Mouse (Mus musculus): ENCODE data around the gene Nxnl2. TPM values are rescaled to one million over a fixed set of nuclear protein-coding genes. Genes with fewer than 3 reads are reported as not detected.
"Not testable (repeated sequence)": the region's sequence is repeated elsewhere in the genome, so short reads cannot be mapped to it uniquely, and the experiment has no call there.

Nxnl2 gene
- polyA plus RNA-seq, 1 experiment from 2014 or later = 0.72 TPM

DNA sequence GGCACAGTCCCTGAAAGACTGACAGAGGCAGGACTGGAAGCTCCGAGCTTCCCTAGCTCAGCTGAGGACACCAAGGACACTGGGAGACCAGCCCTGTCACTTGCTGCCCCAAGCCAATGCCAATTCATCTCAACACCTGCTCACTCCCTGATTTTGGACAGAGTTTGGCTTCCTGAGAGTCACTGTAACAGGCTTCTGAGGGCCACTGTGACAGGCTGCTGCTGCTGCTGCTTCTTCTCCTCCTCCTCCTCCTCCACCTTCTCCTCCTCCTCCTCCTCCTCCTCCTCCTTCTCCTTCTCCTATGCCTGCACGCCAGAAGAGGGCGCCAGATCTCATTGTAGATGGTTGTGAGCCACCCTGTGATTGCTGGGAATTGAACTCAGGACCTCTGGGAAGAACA lies 19.5 kb downstream of the Nxnl2 start:
- Histone ChIP-seq H3K4me1 (replicated peaks; ENCODE audit: control insufficient read depth, insufficient read depth, low read length) (no peaks in the 10 kb centered on the region), H3K9ac (ENCODE audit: low read length) (no peak overlapping the region), H3K4me2 (ENCODE audit: low read depth, low read length, severe bottlenecking) (no peak overlapping the region), H3K36me3 (ENCODE audit: control insufficient read depth, insufficient read depth, low read length) (no peaks in the 10 kb centered on the region), H3K9me3 (ENCODE audit: control insufficient read depth, low read length) (no peaks in the 10 kb centered on the region), H3K4me3 (ENCODE audit: low read depth, low read length) (no peak overlapping the region), H3K27me3 (ENCODE audit: control insufficient read depth, insufficient read depth, low read length) (no peaks in the 10 kb centered on the region), H3K27ac (ENCODE audit: low read depth, low read length) (no peak overlapping the region)
- ATAC-seq (replicated peaks; ENCODE audit: low FRiP score) (no peak), DNase-seq (ENCODE audit: low spot score) (no peak)
- 68% methylated on average over 2 of the region's 3 CpGs for WGBS

DNA sequence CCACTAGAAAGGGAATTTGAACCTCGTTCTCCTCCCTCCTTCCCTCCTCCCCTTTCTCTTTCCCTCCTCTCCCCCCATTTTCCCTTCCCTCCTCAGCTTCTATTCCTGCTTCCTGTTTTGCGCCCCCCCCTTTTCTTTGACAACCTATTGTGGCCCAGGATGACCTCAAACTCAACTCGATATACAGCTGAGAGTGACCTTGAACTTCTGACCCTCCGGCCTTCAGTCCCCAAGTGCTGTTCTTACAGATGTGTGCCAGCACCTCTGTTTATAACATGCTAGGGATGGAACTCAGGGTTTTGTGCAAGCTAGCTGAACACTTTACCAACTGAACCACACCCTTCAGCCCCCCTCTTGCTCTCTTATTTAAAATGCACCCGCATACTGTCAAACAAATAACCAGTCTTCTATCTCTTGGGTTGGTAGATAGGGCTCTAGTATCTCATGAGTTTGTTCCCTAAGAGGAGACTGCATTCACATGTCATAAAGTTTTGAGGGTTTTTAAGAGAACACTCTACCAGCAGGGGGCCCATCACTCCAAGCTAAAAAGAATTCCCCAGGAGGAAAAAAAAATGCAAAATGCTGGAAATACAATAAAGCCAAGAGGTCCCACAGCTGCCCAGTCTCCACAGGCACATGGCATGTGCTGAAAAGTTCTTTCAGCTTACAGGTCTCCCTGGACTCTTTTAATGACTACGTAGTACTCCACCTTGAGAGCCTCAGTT lies 20.8 kb downstream of the Nxnl2 start:
- H3K4me2 ChIP-seq (ENCODE audit: low read depth, low read length, severe bottlenecking) = no peak overlapping the region
- no peaks in the 10 kb centered on the region for H3K36me3 ChIP-seq (ENCODE audit: control insufficient read depth, insufficient read depth, low read length)
- H3K9me3 ChIP-seq (ENCODE audit: control insufficient read depth, low read length) = no peaks in the 10 kb centered on the region
- no peak overlapping the region for H3K9ac ChIP-seq (ENCODE audit: low read length)
- H3K27ac ChIP-seq (ENCODE audit: low read depth, low read length) = no peak overlapping the region
- no peak overlapping the region for H3K4me3 ChIP-seq (ENCODE audit: low read depth, low read length)
- H3K4me1 ChIP-seq (replicated peaks; ENCODE audit: control insufficient read depth, insufficient read depth, low read length) = no peaks in the 10 kb centered on the region
- no peaks in the 10 kb centered on the region for H3K27me3 ChIP-seq (ENCODE audit: control insufficient read depth, insufficient read depth, low read length)
- WGBS = 78% methylated on average over 6 of the region's 6 CpGs
- no peak for DNase-seq (ENCODE audit: low spot score)
- no peak for ATAC-seq (replicated peaks; ENCODE audit: low FRiP score)

DNA sequence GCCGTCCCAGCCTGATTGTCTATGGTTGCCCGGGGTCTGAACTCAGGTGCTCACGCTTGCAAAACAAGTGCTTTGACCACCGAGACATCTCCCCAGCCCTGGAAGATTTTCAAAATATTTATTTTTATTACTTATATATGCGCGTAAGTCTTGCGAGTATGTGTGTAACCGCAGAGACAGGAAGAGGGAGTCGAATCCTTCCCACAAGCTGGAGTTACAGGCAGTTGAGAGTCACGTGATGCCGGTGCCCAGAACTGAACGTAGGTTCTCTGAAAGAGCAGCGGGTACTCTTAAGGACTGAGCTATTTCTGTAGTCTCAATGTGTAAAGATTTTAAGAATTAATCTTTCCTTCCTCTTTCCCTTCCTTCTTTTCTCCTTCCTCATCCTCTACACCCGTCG lies 23.1 kb downstream of the Nxnl2 start:
- H3K36me3 ChIP-seq (ENCODE audit: control insufficient read depth, insufficient read depth, low read length) = no peaks in the 10 kb centered on the region
- no peak overlapping the region for H3K4me3 ChIP-seq (ENCODE audit: low read depth, low read length)
- no peak overlapping the region for H3K4me2 ChIP-seq (ENCODE audit: low read depth, low read length, severe bottlenecking)
- no peaks in the 10 kb centered on the region for H3K9me3 ChIP-seq (ENCODE audit: control insufficient read depth, low read length)
- H3K27me3 ChIP-seq (ENCODE audit: control insufficient read depth, insufficient read depth, low read length) = no peaks in the 10 kb centered on the region
- no peak for DNase-seq (ENCODE audit: low spot score)
- H3K27ac ChIP-seq (ENCODE audit: low read depth, low read length) = no peak overlapping the region
- no peak overlapping the region for H3K9ac ChIP-seq (ENCODE audit: low read length)
- ATAC-seq (replicated peaks; ENCODE audit: low FRiP score) = no peak
- no peaks in the 10 kb centered on the region for H3K4me1 ChIP-seq (replicated peaks; ENCODE audit: control insufficient read depth, insufficient read depth, low read length)
- whole genome bisulfite sequencing = 95% methylated on average over 15 of the region's 15 CpGs

DNA sequence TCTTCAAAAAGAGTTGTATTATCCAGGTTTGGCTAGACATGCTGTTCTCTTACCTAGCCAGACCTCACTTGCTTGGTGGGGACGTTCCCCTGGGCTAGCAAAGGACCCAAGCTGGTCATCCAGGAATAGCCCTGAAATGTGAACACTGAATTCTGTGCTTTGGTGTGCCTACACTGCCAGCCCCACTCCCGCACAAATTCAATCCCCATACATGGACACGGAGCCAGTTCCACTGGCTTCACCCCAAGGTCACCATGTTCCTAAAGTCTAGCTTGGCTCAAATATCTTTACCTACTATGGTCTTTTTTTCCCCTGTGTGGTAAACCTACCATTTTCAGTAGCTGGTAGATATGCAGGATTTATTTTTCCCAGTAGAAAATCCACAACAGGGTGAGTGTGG lies 26.9 kb downstream of the Nxnl2 start:
- no peak for ATAC-seq (replicated peaks; ENCODE audit: low FRiP score)

DNA sequence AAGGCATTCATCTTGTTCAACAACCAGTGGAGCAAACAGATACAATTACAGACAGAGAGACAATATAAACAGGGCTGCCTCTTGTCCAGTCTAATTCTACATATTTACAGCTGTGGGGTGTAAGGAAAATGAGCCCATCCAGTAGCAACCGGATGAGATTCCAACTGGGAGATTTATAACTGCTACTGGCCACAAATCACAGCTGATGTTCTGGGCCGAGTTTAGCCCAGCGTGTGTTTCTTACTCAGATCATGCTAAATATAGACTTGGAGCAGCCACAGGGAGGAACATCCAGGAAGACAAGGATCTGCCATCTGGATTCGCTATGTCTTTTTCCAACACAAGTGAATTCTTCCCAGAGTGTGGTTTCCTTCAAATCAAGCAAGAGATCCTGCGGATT lies 27.4 kb downstream of the Nxnl2 start:
- Histone ChIP-seq H3K36me3 (ENCODE audit: control insufficient read depth, insufficient read depth, low read length) (no peaks in the 10 kb centered on the region), H3K27me3 (ENCODE audit: control insufficient read depth, insufficient read depth, low read length) (no peaks in the 10 kb centered on the region), H3K4me1 (replicated peaks; ENCODE audit: control insufficient read depth, insufficient read depth, low read length) (no peaks in the 10 kb centered on the region), H3K27ac (ENCODE audit: low read depth, low read length) (no peak overlapping the region), H3K9ac (ENCODE audit: low read length) (no peak overlapping the region), H3K9me3 (ENCODE audit: control insufficient read depth, low read length) (no peaks in the 10 kb centered on the region), H3K4me2 (ENCODE audit: low read depth, low read length, severe bottlenecking) (no peak overlapping the region), H3K4me3 (ENCODE audit: low read depth, low read length) (no peak overlapping the region)
- DNase-seq (ENCODE audit: low spot score) (no peak), ATAC-seq (replicated peaks; ENCODE audit: low FRiP score) (no peak)
- WGBS = 83% methylated on average over 5 of the region's 5 CpGs

More for the DNA sequence above, 26.9 kb downstream of the Nxnl2 start:
- no peak overlapping the region for H3K4me3 ChIP-seq (ENCODE audit: low read depth, low read length)
- no peak overlapping the region for H3K27ac ChIP-seq (ENCODE audit: low read depth, low read length)
- H3K9ac ChIP-seq (ENCODE audit: low read length) = no peak overlapping the region
- no peaks in the 10 kb centered on the region for H3K4me1 ChIP-seq (replicated peaks; ENCODE audit: control insufficient read depth, insufficient read depth, low read length)
- WGBS = 87% methylated on average over 3 of the region's 3 CpGs
- H3K9me3 ChIP-seq (ENCODE audit: control insufficient read depth, low read length) = no peaks in the 10 kb centered on the region
- H3K27me3 ChIP-seq (ENCODE audit: control insufficient read depth, insufficient read depth, low read length) = no peaks in the 10 kb centered on the region
- H3K4me2 ChIP-seq (ENCODE audit: low read depth, low read length, severe bottlenecking) = no peak overlapping the region
- no peak for DNase-seq (ENCODE audit: low spot score)
- no peaks in the 10 kb centered on the region for H3K36me3 ChIP-seq (ENCODE audit: control insufficient read depth, insufficient read depth, low read length)

DNA sequence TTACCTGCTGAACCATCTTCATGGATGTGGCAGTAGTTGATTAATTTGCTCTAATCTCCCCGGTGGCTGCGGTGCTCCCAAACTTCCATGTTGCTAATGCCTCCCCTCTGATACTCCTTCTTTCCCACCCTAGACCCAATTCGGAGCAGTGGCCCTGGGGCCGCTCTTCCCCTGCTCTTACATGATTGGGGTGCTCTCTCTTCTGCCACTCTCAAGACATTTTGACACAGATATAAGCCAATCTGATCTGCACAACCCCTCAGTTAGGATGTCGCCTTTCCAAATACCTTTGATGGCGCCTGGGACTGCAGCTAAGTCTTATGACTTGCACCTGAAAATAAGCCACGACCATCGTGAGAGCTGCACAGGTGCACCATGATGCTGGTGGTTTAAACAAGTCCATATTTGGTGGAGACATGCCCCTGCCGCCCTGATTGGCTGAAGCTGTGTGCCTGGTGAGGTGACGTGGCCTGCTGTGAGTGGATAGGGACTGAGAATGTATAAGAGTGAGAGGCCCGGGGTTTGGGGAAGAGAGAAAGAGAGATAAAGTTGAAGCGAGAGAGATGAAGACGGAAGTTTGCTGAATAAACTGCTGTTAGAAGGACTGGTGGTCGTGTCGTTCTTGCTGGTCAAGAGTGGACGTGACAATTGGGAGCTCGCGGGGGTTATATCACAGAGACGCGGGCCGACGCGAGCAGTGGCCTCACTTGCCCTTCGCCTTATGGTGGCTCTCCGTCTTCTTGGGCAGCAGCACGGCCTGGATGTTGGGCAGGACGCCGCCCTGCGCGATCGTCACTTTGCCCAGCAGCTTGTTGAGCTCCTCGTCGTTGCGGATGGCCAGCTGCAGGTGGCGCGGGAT lies 31.4 kb downstream of the Nxnl2 start:
- not testable (repeated sequence) for H3K4me1 ChIP-seq (replicated peaks; ENCODE audit: control insufficient read depth, insufficient read depth, low read length); H3K27me3 ChIP-seq (ENCODE audit: control insufficient read depth, insufficient read depth, low read length); DNase-seq (ENCODE audit: low spot score); H3K9ac ChIP-seq (ENCODE audit: low read length); H3K36me3 ChIP-seq (ENCODE audit: control insufficient read depth, insufficient read depth, low read length); H3K27ac ChIP-seq (ENCODE audit: low read depth, low read length); ATAC-seq (replicated peaks; ENCODE audit: low FRiP score); H3K9me3 ChIP-seq (ENCODE audit: control insufficient read depth, low read length)
- peak overlapping the region; percentile 5; the same call in 1 of the 2 replicates for H3K4me3 ChIP-seq (ENCODE audit: low read depth, low read length)
- WGBS = 51% methylated on average over 27 of the region's 36 CpGs
- H3K4me2 ChIP-seq (ENCODE audit: low read depth, low read length, severe bottlenecking) = peak overlapping the region; percentile 53; the same call in 1 of the 2 replicates

DNA sequence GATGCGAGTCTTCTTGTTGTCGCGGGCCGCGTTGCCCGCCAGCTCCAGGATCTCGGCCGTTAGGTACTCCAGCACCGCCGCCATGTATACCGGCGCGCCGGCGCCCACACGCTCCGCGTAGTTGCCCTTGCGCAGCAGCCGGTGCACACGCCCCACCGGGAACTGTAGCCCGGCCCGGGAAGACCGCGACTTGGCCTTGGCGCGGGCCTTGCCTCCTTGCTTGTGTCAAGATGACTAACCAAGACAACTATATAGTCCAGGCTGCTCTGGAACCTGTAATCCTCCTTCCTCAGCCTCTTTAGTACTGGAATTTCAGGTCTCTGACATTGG lies 32.0 kb downstream of the Nxnl2 start:
- not testable (repeated sequence) for H3K36me3 ChIP-seq (ENCODE audit: control insufficient read depth, insufficient read depth, low read length); H3K4me1 ChIP-seq (replicated peaks; ENCODE audit: control insufficient read depth, insufficient read depth, low read length); DNase-seq (ENCODE audit: low spot score); H3K27me3 ChIP-seq (ENCODE audit: control insufficient read depth, insufficient read depth, low read length); H3K9me3 ChIP-seq (ENCODE audit: control insufficient read depth, low read length); ATAC-seq (replicated peaks; ENCODE audit: low FRiP score); H3K27ac ChIP-seq (ENCODE audit: low read depth, low read length)
- peak overlapping the region; percentile 53 for H3K4me2 ChIP-seq (ENCODE audit: low read depth, low read length, severe bottlenecking)
- H3K9ac ChIP-seq (ENCODE audit: low read length) = peak overlapping the region; percentile 49
- WGBS = 15% methylated on average over 28 of the region's 28 CpGs
- H3K4me3 ChIP-seq (ENCODE audit: low read depth, low read length) = peak overlapping the region; percentile 5; the same call in 1 of the 2 replicates

DNA sequence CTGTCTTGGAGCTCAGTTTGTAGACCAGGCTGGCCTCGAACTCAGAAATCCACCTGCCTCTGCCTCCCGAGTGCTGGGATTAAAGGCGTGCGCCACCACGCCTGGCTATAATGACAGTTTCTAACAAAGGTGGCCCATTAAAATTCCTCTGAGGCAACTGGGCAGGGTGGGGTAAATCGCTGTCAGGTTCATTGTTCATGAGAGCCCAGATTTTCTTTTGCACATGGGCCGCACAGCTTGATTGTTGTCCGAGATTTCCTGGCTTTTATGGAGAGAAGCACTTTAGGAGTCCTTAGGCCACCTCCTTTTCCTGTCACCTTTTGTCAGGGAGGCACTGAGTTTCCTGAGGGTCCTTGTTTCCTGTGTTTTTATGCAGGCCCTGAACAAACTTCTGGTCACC lies 32.6 kb downstream of the Nxnl2 start:
- no peak overlapping the region for H3K9ac ChIP-seq (ENCODE audit: low read length)
- DNase-seq (ENCODE audit: low spot score) (no peak), ATAC-seq (replicated peaks; ENCODE audit: low FRiP score) (no peak)
- H3K27ac ChIP-seq (ENCODE audit: low read depth, low read length) = no peak overlapping the region
- no peak overlapping the region for H3K4me2 ChIP-seq (ENCODE audit: low read depth, low read length, severe bottlenecking)
- H3K9me3 ChIP-seq (ENCODE audit: control insufficient read depth, low read length) = no peaks in the 10 kb centered on the region
- H3K36me3 ChIP-seq (ENCODE audit: control insufficient read depth, insufficient read depth, low read length) = no peaks in the 10 kb centered on the region
- H3K4me1 ChIP-seq (replicated peaks; ENCODE audit: control insufficient read depth, insufficient read depth, low read length) = no peaks in the 10 kb centered on the region
- no peak overlapping the region for H3K4me3 ChIP-seq (ENCODE audit: low read depth, low read length)
- no peaks in the 10 kb centered on the region for H3K27me3 ChIP-seq (ENCODE audit: control insufficient read depth, insufficient read depth, low read length)
- 86% methylated on average over 8 of the region's 8 CpGs for WGBS

All from forebrain, embryonic 11.5 days (tissue).